11 mouse cellular contexts compared by ENCODE assay signal in the genomic region with DNA sequence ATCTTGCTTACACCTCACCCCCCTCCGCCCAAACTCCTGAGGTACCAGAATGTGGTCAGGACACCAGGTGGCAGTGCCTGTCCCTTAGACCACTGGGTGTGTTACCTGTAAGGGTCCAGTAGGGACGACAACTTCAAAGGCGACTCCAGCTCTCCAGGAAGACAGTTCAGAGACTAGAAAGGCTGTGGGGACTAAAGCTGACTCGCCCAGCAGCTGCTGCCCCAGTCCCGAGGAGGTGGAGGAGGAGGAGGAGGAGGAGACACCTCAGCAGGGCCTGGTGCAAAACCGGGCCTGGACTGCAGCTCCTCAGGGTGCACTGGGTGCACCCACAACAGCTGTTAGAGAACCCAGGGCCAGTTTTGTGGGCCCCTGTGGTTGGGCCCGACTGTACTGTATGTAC. TPM values are rescaled to one million over a fixed set of nuclear protein-coding genes. Genes with fewer than 3 reads are reported as not detected.
A peak's percentile ranks its signal among the peaks of the same experiment; 100 is the strongest.
DNase-seq lines count a peak whose midpoint lies in the region; ATAC-seq and TF ChIP-seq lines count a peak whose summit lies in the region.
"Had no signal": no experiment of that assay in that cellular context is flagged by ENCODE, and none has a peak within 500 bp of the region (broad histone marks: within the 10 kb centered on the region; RNA-seq: fewer than 3 reads in every experiment).

TSS of gene Sytl1 (minus strand) at position 232 of the 400 bp plus-strand sequence.

- no peak within 1 kb of the TSS; the same call in 1 of the 2 replicates for H3K9ac ChIP-seq in liver, embryonic 16.5 days (ENCODE audit: low read depth, low read length)
- no peak within 1 kb of the TSS for H3K9ac ChIP-seq in forebrain, postnatal 0 days
- H3K9ac ChIP-seq: hindbrain, embryonic 15.5 days had no signal

- peaks cover 20% of the 10 kb centered on the region for H3K36me3 ChIP-seq in liver, embryonic 16.5 days (ENCODE audit: control insufficient read depth, insufficient read depth)
- H3K36me3 ChIP-seq in forebrain, postnatal 0 days (ENCODE audit: insufficient read depth), result peaks cover 41% of the 10 kb centered on the region

- no peak for TF ChIP-seq CTCF in forebrain, postnatal 0 days (IDR thresholded peaks at IDR 0.05; ENCODE audit: low read depth)

- no peak within 1 kb of the TSS for H3K4me2 ChIP-seq in liver, embryonic 16.5 days (ENCODE audit: low read depth, low read length)
- H3K4me2 ChIP-seq in forebrain, postnatal 0 days (ENCODE audit: low read depth), result no peak within 1 kb of the TSS
- H3K4me2 ChIP-seq: hindbrain, embryonic 15.5 days had no signal

- no peaks in the 10 kb centered on the region for H3K9me3 ChIP-seq in liver, embryonic 16.5 days (replicated peaks; ENCODE audit: control insufficient read depth, low read length)
- no peaks in the 10 kb centered on the region for H3K9me3 ChIP-seq in forebrain, postnatal 0 days (ENCODE audit: low read length)
- H3K9me3 ChIP-seq: hindbrain, embryonic 15.5 days had no signal

- H3K27ac ChIP-seq in liver, embryonic 16.5 days (ENCODE audit: low read length), result no peak within 1 kb of the TSS
- no peak within 1 kb of the TSS for H3K27ac ChIP-seq in forebrain, postnatal 0 days (ENCODE audit: low read depth, low read length)
- H3K27ac ChIP-seq: hindbrain, embryonic 15.5 days; macrophage had no signal

- H3K27me3 ChIP-seq in liver, embryonic 16.5 days (ENCODE audit: control insufficient read depth, insufficient read depth, low read depth, low read length), result no peaks in the 10 kb centered on the region
- no peaks in the 10 kb centered on the region for H3K27me3 ChIP-seq in forebrain, postnatal 0 days (ENCODE audit: insufficient read depth, low read length)
- H3K27me3 ChIP-seq: hindbrain, embryonic 15.5 days had no signal

- peaks cover 1% of the 10 kb centered on the region; the same call in 1 of the 2 replicates for H3K4me1 ChIP-seq in liver, embryonic 16.5 days (ENCODE audit: control insufficient read depth, low read depth, low read length)
- no peaks in the 10 kb centered on the region for H3K4me1 ChIP-seq in forebrain, postnatal 0 days (ENCODE audit: insufficient read depth)
- H3K4me1 ChIP-seq: hindbrain, embryonic 15.5 days had no signal

- 34% methylated on average over 7 of the region's 7 CpGs for WGBS in liver, embryonic 16.5 days (ENCODE audit: insufficient replicate concordance)
- 53% methylated on average over 7 of the region's 7 CpGs for WGBS in forebrain, postnatal 0 days

- peak; percentile 55; the same call in 1 of the 2 replicates for ATAC-seq in frontal cortex, adult (ENCODE audit: low TSS enrichment)
- ATAC-seq in liver, embryonic 16.5 days (ENCODE audit: low read depth), result peak; percentile 22; the same call in 1 of the 2 replicates
- no peak for ATAC-seq in forebrain, postnatal 0 days

- H3K4me3 ChIP-seq in liver, embryonic 16.5 days (ENCODE audit: low read depth, low read length), result no peak within 1 kb of the TSS
- H3K4me3 ChIP-seq in forebrain, postnatal 0 days (ENCODE audit: low read depth, low read length), result no peak within 1 kb of the TSS
- H3K4me3 ChIP-seq: hindbrain, embryonic 15.5 days had no signal

- no peak for DNase-seq in frontal cortex, adult 2 months (ENCODE audit: extremely low spot score in 1 of 2, low spot score in 1 of 2)
- DNase-seq in urinary bladder, adult 2 months (ENCODE audit: low spot score), result no peak
- no peak for DNase-seq in urinary bladder, postnatal 25 days (ENCODE audit: low spot score)
- no peak for DNase-seq in neural tube, embryonic 10.5 days (ENCODE audit: extremely low spot score, low spot score)
- DNase-seq in forebrain, postnatal 0 days, result no peak
- DNase-seq in cerebellum, adult 9-10 months, result no peak
- DNase-seq: right cerebral cortex, postnatal 4 days had no signal

RNA-seq across cellular contexts. Expression of gene Sytl1, which starts in this region (rescaled TPM):
- 1.2 and 1.6 TPM in 2 replicates for polyA plus RNA-seq in frontal cortex, adult 2 months (2012; rRNA removed)
- 67.1 and 79.6 TPM in 2 replicates for polyA plus RNA-seq in urinary bladder, adult 2 months (2012; rRNA removed)
- 1.1 and 1.4 TPM in 2 replicates for polyA plus RNA-seq in liver, embryonic 16.5 days (2015; fragmentation: Nextera tagmentation; extraction: Ambion mirVana)
- total RNA-seq in forebrain, postnatal 0 days (2014; rRNA removed), result 0.69 TPM in 1 of 2 replicates, not detected in the other
- 0.14 and 0.52 TPM in 2 replicates for polyA plus RNA-seq in forebrain, postnatal 0 days (2015; fragmentation: Nextera tagmentation; extraction: Ambion mirVana)
- polyA plus RNA-seq: macrophage had no signal

Comparison
In these comparisons a context has a peak if more than half of its experiments do, and no peak if none do; other contexts are left out.
1. RNA of gene Sytl1 (polyA plus RNA-seq): 67.1 to 79.6 TPM in urinary bladder, adult 2 months; 1.1 to 1.4 TPM in liver, embryonic 16.5 days, 1.2 to 1.6 TPM in frontal cortex, adult 2 months and 0.14 to 0.52 TPM in forebrain, postnatal 0 days; every median in the first group is over 10 times any median in the second.